Mouse (Mus musculus): ENCODE data around the gene Frmpd2. TPM values are rescaled to one million over a fixed set of nuclear protein-coding genes. Genes with fewer than 3 reads are reported as not detected.

Gene Frmpd2
- polyA plus RNA-seq, 1 experiment from 2014 or later = not detected

- Histone ChIP-seq H3K27me3 (no peaks in the 10 kb centered on the region), H3K36me3 (no peaks in the 10 kb centered on the region), H3K9me3 (no peaks in the 10 kb centered on the region), H3K4me2 (replicated peaks) (no peak overlapping the region), H3K27ac (no peak overlapping the region), H3K4me1 (no peaks in the 10 kb centered on the region), H3K9ac (no peak overlapping the region), H3K4me3 (no peak overlapping the region)
- no peak for ATAC-seq (ENCODE audit: low FRiP score, low read depth)
- 75% methylated on average over 6 of the region's 6 CpGs for WGBS
Observed at GRCm38 (mm10) chr14:33514756-33515285, 43.3 kb downstream of the Frmpd2 start.

- Histone ChIP-seq H3K4me3 (no peak overlapping the region), H3K4me1 (no peaks in the 10 kb centered on the region), H3K27ac (no peak overlapping the region), H3K27me3 (no peaks in the 10 kb centered on the region), H3K36me3 (no peaks in the 10 kb centered on the region), H3K9me3 (no peaks in the 10 kb centered on the region), H3K9ac (no peak overlapping the region), H3K4me2 (replicated peaks) (no peak overlapping the region)
- ATAC-seq (ENCODE audit: low FRiP score, low read depth) = no peak
- 49% methylated on average over 3 of the region's 3 CpGs for WGBS
Observed at GRCm38 (mm10) chr14:33521538-33521937, 50.0 kb downstream of the Frmpd2 start.

DNA sequence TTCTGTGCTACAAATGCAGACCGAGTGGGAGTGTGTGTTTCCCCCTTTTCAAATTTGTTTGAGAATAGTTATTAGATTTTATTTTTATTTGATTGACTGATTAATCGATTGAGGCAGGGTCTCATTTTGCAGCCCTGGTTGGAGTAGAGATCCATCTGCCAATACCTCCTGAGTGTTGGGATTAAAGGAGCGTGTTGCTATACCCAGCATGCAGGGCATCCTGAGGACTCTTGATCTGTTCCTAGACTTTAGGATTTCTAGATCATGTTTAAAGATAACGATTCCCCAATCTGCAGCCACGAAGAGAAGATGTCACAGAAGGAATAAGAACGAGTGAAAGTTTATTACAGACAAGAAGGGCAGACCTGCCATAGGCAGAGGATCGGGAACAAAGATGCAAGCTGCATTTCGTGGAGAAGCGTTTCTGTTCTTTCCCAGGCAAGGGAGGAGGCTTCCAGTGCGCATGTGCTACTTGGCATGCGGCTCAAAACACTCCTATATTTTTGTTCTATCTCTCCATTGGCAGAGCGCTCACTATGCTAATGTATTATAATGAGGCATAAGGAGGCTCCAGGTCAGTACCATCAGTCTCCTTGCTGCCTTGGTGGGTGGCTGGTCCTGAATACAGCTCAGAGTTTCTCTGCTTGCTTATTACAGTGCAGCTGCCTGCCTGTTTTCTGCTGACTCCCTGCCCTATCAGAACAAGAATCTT lies 53.9 kb downstream of the Frmpd2 start:
- Histone ChIP-seq H3K36me3 (no peaks in the 10 kb centered on the region), H3K4me2 (replicated peaks) (no peak overlapping the region), H3K4me3 (no peak overlapping the region), H3K27ac (no peak overlapping the region), H3K9me3 (no peaks in the 10 kb centered on the region), H3K4me1 (no peaks in the 10 kb centered on the region), H3K27me3 (no peaks in the 10 kb centered on the region), H3K9ac (no peak overlapping the region)
- 69% methylated on average over 12 of the region's 12 CpGs for WGBS
- no peak for ATAC-seq (ENCODE audit: low FRiP score, low read depth)

GRCm38 (mm10) chr14:33526621-33527020 lies 55.1 kb downstream of the Frmpd2 start:
- H3K9me3 ChIP-seq = no peaks in the 10 kb centered on the region
- WGBS = 61% methylated on average over 2 of the region's 2 CpGs
- no peak overlapping the region for H3K27ac ChIP-seq
- no peak overlapping the region for H3K4me3 ChIP-seq
- no peak for ATAC-seq (ENCODE audit: low FRiP score, low read depth)
- no peaks in the 10 kb centered on the region for H3K36me3 ChIP-seq
- H3K9ac ChIP-seq = no peak overlapping the region
- no peaks in the 10 kb centered on the region for H3K4me1 ChIP-seq
- H3K4me2 ChIP-seq (replicated peaks) = no peak overlapping the region
- H3K27me3 ChIP-seq = no peaks in the 10 kb centered on the region

- Histone ChIP-seq H3K4me2 (replicated peaks) (no peak overlapping the region), H3K4me1 (no peaks in the 10 kb centered on the region), H3K9ac (no peak overlapping the region), H3K9me3 (no peaks in the 10 kb centered on the region), H3K4me3 (no peak overlapping the region), H3K27me3 (no peaks in the 10 kb centered on the region), H3K36me3 (no peaks in the 10 kb centered on the region), H3K27ac (no peak overlapping the region)
- ATAC-seq (ENCODE audit: low FRiP score, low read depth) = no peak
- WGBS = 69% methylated on average over 3 of the region's 3 CpGs
Observed at GRCm38 (mm10) chr14:33527938-33528337, 56.4 kb downstream of the Frmpd2 start.

- Histone ChIP-seq H3K4me2 (replicated peaks) (no peak overlapping the region), H3K9ac (no peak overlapping the region), H3K27me3 (no peaks in the 10 kb centered on the region), H3K9me3 (no peaks in the 10 kb centered on the region), H3K4me1 (no peaks in the 10 kb centered on the region), H3K36me3 (no peaks in the 10 kb centered on the region), H3K27ac (no peak overlapping the region), H3K4me3 (no peak overlapping the region)
- 87% methylated on average over 8 of the region's 8 CpGs for WGBS
- no peak for ATAC-seq (ENCODE audit: low FRiP score, low read depth)
Observed at GRCm38 (mm10) chr14:33531331-33531912, 59.9 kb downstream of the Frmpd2 start.

DNA sequence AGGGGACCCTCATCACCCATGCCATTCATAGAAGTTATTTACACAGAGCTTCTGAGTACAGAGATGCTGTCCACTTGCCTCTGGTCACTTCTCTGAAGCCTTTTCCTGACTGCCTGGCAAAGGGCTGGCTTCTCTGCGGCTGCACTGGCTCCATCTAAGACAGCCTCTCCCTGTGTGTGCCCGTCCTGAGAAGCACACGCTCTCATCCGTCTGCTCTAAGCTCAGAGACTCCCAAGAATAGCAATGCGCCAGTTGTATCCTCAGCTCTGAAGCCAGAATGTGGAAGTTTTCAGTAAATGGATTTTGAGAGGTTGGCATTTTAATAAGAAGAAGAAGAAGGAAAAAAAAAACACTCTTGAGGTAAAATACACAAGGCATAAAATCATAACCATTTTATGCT lies 61.3 kb downstream of the Frmpd2 start:
- H3K27ac ChIP-seq = no peak overlapping the region
- H3K36me3 ChIP-seq = no peaks in the 10 kb centered on the region
- H3K27me3 ChIP-seq = no peaks in the 10 kb centered on the region
- 0 out of 2 replicates have a peak, but pooled peaks cover 3% of the 10 kb centered on the region for H3K9me3 ChIP-seq
- WGBS = 86% methylated on average over 5 of the region's 5 CpGs
- H3K4me1 ChIP-seq = no peaks in the 10 kb centered on the region
- H3K4me2 ChIP-seq (replicated peaks) = no peak overlapping the region
- H3K4me3 ChIP-seq = no peak overlapping the region
- no peak overlapping the region for H3K9ac ChIP-seq
- ATAC-seq (ENCODE audit: low FRiP score, low read depth) = no peak

DNA sequence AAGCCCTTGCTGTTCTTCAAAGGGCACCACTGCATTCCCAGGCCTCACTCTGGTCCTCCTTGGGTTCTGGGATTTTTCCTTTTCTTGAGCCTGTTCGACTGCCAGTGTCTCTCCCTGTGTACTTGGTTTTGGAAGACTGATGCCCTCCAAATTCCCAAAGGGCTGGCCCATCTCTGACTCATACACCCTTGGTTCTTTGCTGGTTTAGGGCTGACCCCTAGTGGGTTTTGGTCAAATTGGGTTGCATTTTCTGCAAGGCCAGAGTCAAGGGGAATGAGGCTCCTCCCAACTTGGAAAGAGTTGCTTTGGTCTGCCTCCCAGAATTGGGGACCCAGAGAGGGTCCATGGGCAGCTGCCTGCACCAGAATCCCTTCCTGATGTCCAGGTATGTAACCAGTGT lies 62.0 kb downstream of the Frmpd2 start:
- H3K4me1 ChIP-seq = no peaks in the 10 kb centered on the region
- no peak overlapping the region for H3K27ac ChIP-seq
- H3K4me2 ChIP-seq (replicated peaks) = no peak overlapping the region
- no peaks in the 10 kb centered on the region for H3K27me3 ChIP-seq
- 70% methylated on average over 1 of the region's 1 CpGs for WGBS
- H3K36me3 ChIP-seq = no peaks in the 10 kb centered on the region
- no peak for ATAC-seq (ENCODE audit: low FRiP score, low read depth)
- H3K4me3 ChIP-seq = no peak overlapping the region
- H3K9me3 ChIP-seq = 0 out of 2 replicates have a peak, but pooled peaks cover 4% of the 10 kb centered on the region
- H3K9ac ChIP-seq = no peak overlapping the region

DNA sequence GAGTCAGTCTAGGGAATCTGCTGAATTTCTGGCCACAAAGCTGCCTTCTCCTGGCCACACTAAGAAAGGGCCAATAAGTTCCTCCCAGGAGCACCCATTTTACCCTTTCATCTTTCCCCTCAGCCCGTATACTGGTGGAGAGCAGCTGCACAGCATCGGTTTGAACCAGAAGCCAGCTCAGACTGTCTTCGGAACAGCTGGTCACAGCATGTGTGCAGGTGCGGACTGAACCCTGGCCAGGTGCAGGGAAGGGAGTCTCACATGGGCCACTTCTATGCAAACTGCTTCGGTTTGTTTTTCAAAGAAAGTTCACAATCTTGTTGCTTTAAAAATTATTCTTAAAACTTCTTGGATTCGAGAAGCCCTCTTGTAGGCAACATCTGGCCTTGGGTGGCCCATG lies 63.8 kb downstream of the Frmpd2 start:
- no peak for ATAC-seq (ENCODE audit: low FRiP score, low read depth)
- no peaks in the 10 kb centered on the region for H3K4me1 ChIP-seq
- H3K27me3 ChIP-seq = 0 out of 2 replicates have a peak, but pooled peaks cover 2% of the 10 kb centered on the region
- 0 out of 2 replicates have a peak, but pooled peaks cover 4% of the 10 kb centered on the region for H3K9me3 ChIP-seq
- no peak overlapping the region for H3K4me3 ChIP-seq
- H3K9ac ChIP-seq = no peak overlapping the region
- no peak overlapping the region for H3K4me2 ChIP-seq (replicated peaks)
- 60% methylated on average over 6 of the region's 6 CpGs for WGBS
- no peak overlapping the region for H3K27ac ChIP-seq
- no peaks in the 10 kb centered on the region for H3K36me3 ChIP-seq

GRCm38 (mm10) chr14:33539559-33540167 lies 68.2 kb downstream of the Frmpd2 start:
- whole genome bisulfite sequencing = 78% methylated on average over 7 of the region's 7 CpGs
- no peak for ATAC-seq (ENCODE audit: low FRiP score, low read depth)
- Histone ChIP-seq H3K4me2 (replicated peaks) (no peak overlapping the region), H3K27me3 (0 out of 2 replicates have a peak, but pooled peaks cover 2% of the 10 kb centered on the region), H3K4me3 (no peak overlapping the region), H3K9me3 (0 out of 2 replicates have a peak, but pooled peaks cover 4% of the 10 kb centered on the region), H3K4me1 (no peaks in the 10 kb centered on the region), H3K27ac (no peak overlapping the region), H3K9ac (no peak overlapping the region), H3K36me3 (no peaks in the 10 kb centered on the region)

GRCm38 (mm10) chr14:33545565-33546143 lies 74.2 kb downstream of the Frmpd2 start:
- WGBS = 78% methylated on average over 8 of the region's 8 CpGs
- H3K4me1 ChIP-seq = peaks cover 7% of the 10 kb centered on the region; the same call in 1 of the 2 replicates
- H3K27ac ChIP-seq = no peak overlapping the region
- H3K9ac ChIP-seq = no peak overlapping the region
- no peaks in the 10 kb centered on the region for H3K27me3 ChIP-seq
- H3K4me2 ChIP-seq (replicated peaks) = no peak overlapping the region
- H3K36me3 ChIP-seq = no peaks in the 10 kb centered on the region
- H3K9me3 ChIP-seq = no peaks in the 10 kb centered on the region
- no peak overlapping the region for H3K4me3 ChIP-seq
- ATAC-seq (ENCODE audit: low FRiP score, low read depth) = no peak

DNA sequence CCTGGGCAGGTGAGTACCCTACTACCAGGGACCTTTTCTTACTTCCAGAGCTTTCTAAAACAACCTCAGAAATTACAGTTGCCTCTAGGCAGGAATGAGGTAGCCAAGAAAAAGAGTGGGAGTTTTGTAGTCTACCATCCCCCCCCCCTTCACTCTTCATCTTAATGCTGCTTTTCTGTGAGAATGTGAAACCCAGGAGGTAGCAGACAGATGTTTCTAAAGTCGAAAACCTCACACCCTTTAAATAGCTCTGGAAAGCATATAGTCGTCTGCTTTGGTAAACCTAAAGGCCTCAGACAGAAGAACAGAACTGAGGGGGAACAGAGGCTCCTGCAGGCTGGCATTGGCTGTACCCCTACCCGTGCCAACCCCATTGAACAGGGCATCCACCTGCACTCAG lies 77.2 kb downstream of the Frmpd2 start:
- ATAC-seq (ENCODE audit: low FRiP score, low read depth) = no peak
- Histone ChIP-seq H3K27ac (no peak overlapping the region), H3K4me2 (replicated peaks) (no peak overlapping the region), H3K4me3 (no peak overlapping the region), H3K36me3 (no peaks in the 10 kb centered on the region), H3K4me1 (peaks cover 7% of the 10 kb centered on the region; the same call in 1 of the 2 replicates), H3K9me3 (no peaks in the 10 kb centered on the region), H3K27me3 (no peaks in the 10 kb centered on the region), H3K9ac (no peak overlapping the region)
- WGBS = 48% methylated on average over 3 of the region's 3 CpGs
